Mouse (Mus musculus): Measurements from ENCODE around the gene Mfsd8. TPM values are rescaled to one million over a fixed set of nuclear protein-coding genes. Genes with fewer than 3 reads are reported as not detected.

The Mfsd8 gene
- total and polyA plus RNA-seq, 3 experiments, result 4.9 to 18.9 (median 16.1) TPM

GRCm38 (mm10) chr3:40798500-40798899 lies 48.2 kb downstream of the Mfsd8 start:
- Histone ChIP-seq H3K36me3 (ENCODE audit: control insufficient read depth, insufficient read depth, low read length) (no peaks in the 10 kb centered on the region), H3K27me3 (ENCODE audit: control insufficient read depth, insufficient read depth, low read length) (no peaks in the 10 kb centered on the region), H3K4me1 (ENCODE audit: control insufficient read depth, insufficient read depth, low read length) (no peaks in the 10 kb centered on the region), H3K4me3 (no peak overlapping the region), H3K9ac (ENCODE audit: low read depth, low read length) (no peak overlapping the region), H3K27ac (no peak overlapping the region), H3K79me2 (replicated peaks; ENCODE audit: control insufficient read depth, insufficient read depth, low read length) (no peaks in the 10 kb centered on the region)
- no peak for TF ChIP-seq EP300 (IDR thresholded peaks at IDR 0.05; ENCODE audit: insufficient read depth, low read depth, low read length)
- TF ChIP-seq POLR2A (IDR thresholded peaks at IDR 0.05; ENCODE audit: insufficient read depth, low read depth, low read length), result no peak
- peak; percentile 68 for TF ChIP-seq CTCF (IDR thresholded peaks at IDR 0.05)
- DNase-seq, result peak; percentile 29 to 32
- intact Hi-C loops (cut with DNase I), result loop anchor here (2.0 to 5.0 kb wide), 3 partner anchors 52 to 189 kb away; no protein-coding TSS in a partner anchor
- 32% methylated on average over 7 of the region's 7 CpGs for WGBS

- Histone ChIP-seq H3K36me3 (ENCODE audit: control insufficient read depth, insufficient read depth, low read length) (no peaks in the 10 kb centered on the region), H3K9ac (ENCODE audit: low read depth, low read length) (no peak overlapping the region), H3K27me3 (ENCODE audit: control insufficient read depth, insufficient read depth, low read length) (no peaks in the 10 kb centered on the region), H3K27ac (no peak overlapping the region), H3K79me2 (replicated peaks; ENCODE audit: control insufficient read depth, insufficient read depth, low read length) (no peaks in the 10 kb centered on the region), H3K4me1 (ENCODE audit: control insufficient read depth, insufficient read depth, low read length) (no peaks in the 10 kb centered on the region), H3K4me3 (no peak overlapping the region)
- WGBS, result 70% methylated on average over 1 of the region's 1 CpGs
- DNase-seq, result no peak
- no peak for TF ChIP-seq POLR2A (IDR thresholded peaks at IDR 0.05; ENCODE audit: insufficient read depth, low read depth, low read length)
- no peak for TF ChIP-seq CTCF (IDR thresholded peaks at IDR 0.05)
- TF ChIP-seq EP300 (IDR thresholded peaks at IDR 0.05; ENCODE audit: insufficient read depth, low read depth, low read length), result no peak
- intact Hi-C loops (cut with DNase I), result loop anchor here (2.0 to 5.0 kb wide), 3 partner anchors 51 to 189 kb away; no protein-coding TSS in a partner anchor
Measured at GRCm38 (mm10) chr3:40798054-40798453, 48.6 kb downstream of the Mfsd8 start.

- intact Hi-C loops (cut with DNase I), result no loop called here
- no peak for DNase-seq
- H3K36me3 ChIP-seq (ENCODE audit: control insufficient read depth, insufficient read depth, low read length), result no peaks in the 10 kb centered on the region
- H3K79me2 ChIP-seq (replicated peaks; ENCODE audit: control insufficient read depth, insufficient read depth, low read length), result no peaks in the 10 kb centered on the region
- H3K4me1 ChIP-seq (ENCODE audit: control insufficient read depth, insufficient read depth, low read length), result no peaks in the 10 kb centered on the region
- TF ChIP-seq EP300 (IDR thresholded peaks at IDR 0.05; ENCODE audit: insufficient read depth, low read depth, low read length) (no peak), POLR2A (IDR thresholded peaks at IDR 0.05; ENCODE audit: insufficient read depth, low read depth, low read length) (no peak), CTCF (IDR thresholded peaks at IDR 0.05) (peak; percentile 7; the same call in 1 of the 2 replicates)
- H3K27me3 ChIP-seq (ENCODE audit: control insufficient read depth, insufficient read depth, low read length), result no peaks in the 10 kb centered on the region
- H3K9ac ChIP-seq (ENCODE audit: low read depth, low read length), result no peak overlapping the region
- WGBS, result 82% methylated on average over 2 of the region's 2 CpGs
- no peak overlapping the region for H3K4me3 ChIP-seq
- no peak overlapping the region for H3K27ac ChIP-seq
Measured at GRCm38 (mm10) chr3:40793783-40794182, 52.9 kb downstream of the Mfsd8 start.

Other genes with a start within 250 kb of the Mfsd8 start
- under 1 TPM; 0.16 to 0.29 TPM for gene Slc25a31, start 138.0 kb downstream of the Mfsd8 start, total RNA-seq (2021)
- 0.18 and 0.37 TPM in 2 replicates for gene Slc25a31, start 138.0 kb downstream of the Mfsd8 start, polyA plus RNA-seq (2012; rRNA removed)
- gene Hspa4l, start 102.4 kb downstream of the Mfsd8 start, total RNA-seq (2021), result 10 to 100 TPM; 52.9 to 55.4 TPM
- 6.8 and 11.9 TPM in 2 replicates for gene Hspa4l, start 102.4 kb downstream of the Mfsd8 start, polyA plus RNA-seq (2012; rRNA removed)
- gene Plk4, start 46.9 kb downstream of the Mfsd8 start, total RNA-seq (2021), result 1 to 10 TPM; 1.1 to 1.5 TPM
- gene Plk4, start 46.9 kb downstream of the Mfsd8 start, polyA plus RNA-seq (2012; rRNA removed), result 1.5 TPM in 2 replicates
- 10 to 100 TPM; 73.8 to 93.5 TPM for gene Abhd18, start 84 bp upstream of the Mfsd8 start, total RNA-seq (2021)
- gene Abhd18, start 84 bp upstream of the Mfsd8 start, polyA plus RNA-seq (2012; rRNA removed), result 14.6 and 37.3 TPM in 2 replicates
- under 1 TPM in 1 of 2 experiments, not detected in 1; 0.23 TPM for gene 1700034I23Rik, start 55.7 kb upstream of the Mfsd8 start, total RNA-seq (2021)
- 0.06 TPM in 2 replicates for gene 1700034I23Rik, start 55.7 kb upstream of the Mfsd8 start, polyA plus RNA-seq (2012; rRNA removed)
- 10 to 100 TPM; 62.6 to 66.9 TPM for gene Larp1b, start 102.9 kb upstream of the Mfsd8 start, total RNA-seq (2021)
- 16.2 and 32.9 TPM in 2 replicates for gene Larp1b, start 102.9 kb upstream of the Mfsd8 start, polyA plus RNA-seq (2012; rRNA removed)
- 10 to 100 TPM; 28.7 to 34.5 TPM for gene Pgrmc2, start 236.2 kb upstream of the Mfsd8 start, total RNA-seq (2021)
- 12.2 and 17.0 TPM in 2 replicates for gene Pgrmc2, start 236.2 kb upstream of the Mfsd8 start, polyA plus RNA-seq (2012; rRNA removed)

Measured in heart, adult 2 months (tissue).